Mouse (Mus musculus): ENCODE results near the gene Loxl1. TPM values are rescaled to one million over a fixed set of nuclear protein-coding genes. Genes with fewer than 3 reads are reported as not detected.
"Not testable (repeated sequence)": the region's sequence is repeated elsewhere in the genome, so short reads cannot be mapped to it uniquely, and the experiment has no call there.

Gene Loxl1
- polyA plus RNA-seq, 1 experiment from 2014 or later = 122 TPM

DNA sequence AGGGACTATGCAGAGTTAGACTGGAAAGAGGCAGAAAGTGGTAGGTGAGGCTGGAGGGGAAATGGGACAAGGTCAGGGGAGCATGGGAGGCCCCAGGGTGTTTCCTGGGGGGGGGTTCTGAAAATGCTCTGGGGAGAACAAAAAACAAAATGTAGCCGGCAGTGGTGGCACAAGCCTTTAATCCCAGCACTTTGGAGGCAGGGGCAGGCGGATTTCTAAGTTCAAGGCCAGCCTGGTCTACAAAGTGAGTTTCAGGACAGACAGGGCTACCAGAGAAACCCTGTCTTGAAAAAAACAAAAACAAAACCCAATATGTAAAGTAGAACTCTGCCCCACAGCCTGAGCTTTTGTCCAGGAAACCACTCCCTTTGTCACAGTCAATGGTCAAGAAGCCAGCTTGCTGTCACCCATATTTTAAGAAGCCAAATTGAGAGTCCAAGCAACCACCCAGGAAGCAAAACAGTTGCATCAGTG is 40.9 kb downstream of the Loxl1 start:
- Histone ChIP-seq H3K36me3 (ENCODE audit: insufficient read depth, low read length) (no peaks in the 10 kb centered on the region), H3K27me3 (replicated peaks; ENCODE audit: insufficient read depth, low read length) (no peaks in the 10 kb centered on the region), H3K9me3 (ENCODE audit: low read length) (no peaks in the 10 kb centered on the region), H3K4me3 (ENCODE audit: low read depth, low read length) (no peak overlapping the region), H3K27ac (ENCODE audit: low read length) (no peak overlapping the region), H3K4me2 (replicated peaks; ENCODE audit: low read depth, low read length) (no peak overlapping the region), H3K9ac (replicated peaks; ENCODE audit: low read depth) (no peak overlapping the region), H3K4me1 (ENCODE audit: insufficient read depth, low read depth, low read length) (peaks cover 15% of the 10 kb centered on the region)
- DNase-seq (ENCODE audit: low spot score) = peak; percentile 43
- TF ChIP-seq CTCF (IDR thresholded peaks at IDR 0.05) (no peak), EP300 (IDR thresholded peaks at IDR 0.05) (no peak; the same call in 1 of the 2 replicates)
- WGBS = 72% methylated on average over 2 of the region's 2 CpGs
- no peak for ATAC-seq

GRCm38 (mm10) chr9:58271551-58271950 is 41.4 kb downstream of the Loxl1 start:
- 90% methylated on average over 9 of the region's 9 CpGs for WGBS
- ATAC-seq = not testable (repeated sequence)

DNA sequence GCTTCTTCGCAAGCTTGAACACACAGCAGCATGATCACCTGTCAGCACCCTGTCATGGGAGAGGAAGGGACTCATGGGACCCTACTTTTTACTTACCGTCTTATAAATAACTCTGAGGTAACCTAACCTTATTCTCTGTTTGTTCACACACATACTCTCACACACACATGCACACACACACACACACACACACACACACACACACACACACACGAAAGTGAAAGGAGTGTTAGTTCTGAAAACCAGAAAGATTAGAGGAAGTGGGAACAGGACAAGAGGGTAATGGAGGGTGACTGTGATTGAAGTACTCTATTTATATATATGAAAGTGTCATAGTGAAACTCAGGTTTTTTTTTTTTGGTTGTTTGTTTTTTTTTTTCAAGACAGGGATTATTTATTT is 41.9 kb downstream of the Loxl1 start:
- Histone ChIP-seq H3K4me1 (ENCODE audit: insufficient read depth, low read depth, low read length) (peaks cover 15% of the 10 kb centered on the region), H3K4me2 (replicated peaks; ENCODE audit: low read depth, low read length) (no peak overlapping the region)

More at GRCm38 (mm10) chr9:58271551-58271950, 41.4 kb downstream of the Loxl1 start:
- H3K9me3 ChIP-seq (ENCODE audit: low read length); H3K4me2 ChIP-seq (replicated peaks; ENCODE audit: low read depth, low read length); H3K36me3 ChIP-seq (ENCODE audit: insufficient read depth, low read length); H3K4me3 ChIP-seq (ENCODE audit: low read depth, low read length); H3K27me3 ChIP-seq (replicated peaks; ENCODE audit: insufficient read depth, low read length); H3K9ac ChIP-seq (replicated peaks; ENCODE audit: low read depth); DNase-seq (ENCODE audit: low spot score); H3K27ac ChIP-seq (ENCODE audit: low read length): not testable (repeated sequence)
- peak; percentile 19; the same call in 1 of the 2 replicates for TF ChIP-seq CTCF (IDR thresholded peaks at IDR 0.05)
- H3K4me1 ChIP-seq (ENCODE audit: insufficient read depth, low read depth, low read length) = peaks cover 15% of the 10 kb centered on the region

GRCm38 (mm10) chr9:58270081-58270480 is 42.9 kb downstream of the Loxl1 start:
- 52% methylated on average over 3 of the region's 3 CpGs for WGBS
- no peak for ATAC-seq
- no peaks in the 10 kb centered on the region for H3K27me3 ChIP-seq (replicated peaks; ENCODE audit: insufficient read depth, low read length)
- no peaks in the 10 kb centered on the region for H3K36me3 ChIP-seq (ENCODE audit: insufficient read depth, low read length)
- no peaks in the 10 kb centered on the region for H3K9me3 ChIP-seq (ENCODE audit: low read length)
- H3K9ac ChIP-seq (replicated peaks; ENCODE audit: low read depth) = no peak overlapping the region
- TF ChIP-seq CTCF (IDR thresholded peaks at IDR 0.05) = no peak
- no peak for TF ChIP-seq EP300 (IDR thresholded peaks at IDR 0.05)
- DNase-seq (ENCODE audit: low spot score) = no peak
- peaks cover 9% of the 10 kb centered on the region; the same call in 1 of the 2 replicates for H3K4me1 ChIP-seq (ENCODE audit: insufficient read depth, low read depth, low read length)
- H3K27ac ChIP-seq (ENCODE audit: low read length) = no peak overlapping the region
- H3K4me3 ChIP-seq (ENCODE audit: low read depth, low read length) = no peak overlapping the region
- no peak overlapping the region for H3K4me2 ChIP-seq (replicated peaks; ENCODE audit: low read depth, low read length)

More for the DNA sequence above, 41.9 kb downstream of the Loxl1 start:
- Histone ChIP-seq H3K36me3 (ENCODE audit: insufficient read depth, low read length) (no peaks in the 10 kb centered on the region), H3K27me3 (replicated peaks; ENCODE audit: insufficient read depth, low read length) (no peaks in the 10 kb centered on the region), H3K27ac (ENCODE audit: low read length) (no peak overlapping the region), H3K4me3 (ENCODE audit: low read depth, low read length) (no peak overlapping the region), H3K9ac (replicated peaks; ENCODE audit: low read depth) (no peak overlapping the region), H3K9me3 (ENCODE audit: low read length) (no peaks in the 10 kb centered on the region)
- TF ChIP-seq CTCF (IDR thresholded peaks at IDR 0.05) (no peak), EP300 (IDR thresholded peaks at IDR 0.05) (no peak)
- no peak for ATAC-seq
- no peak for DNase-seq (ENCODE audit: low spot score)
- 81% methylated on average over 3 of the region's 3 CpGs for WGBS

GRCm38 (mm10) chr9:58268384-58269313 is 44.3 kb downstream of the Loxl1 start:
- no peaks in the 10 kb centered on the region for H3K27me3 ChIP-seq (replicated peaks; ENCODE audit: insufficient read depth, low read length)
- no peak overlapping the region for H3K27ac ChIP-seq (ENCODE audit: low read length)
- DNase-seq (ENCODE audit: low spot score) (peak; percentile 84), ATAC-seq (peak; percentile 8; the same call in 1 of the 2 replicates)
- no peak overlapping the region for H3K4me2 ChIP-seq (replicated peaks; ENCODE audit: low read depth, low read length)
- WGBS = 49% methylated on average over 12 of the region's 12 CpGs
- TF ChIP-seq EP300 (IDR thresholded peaks at IDR 0.05) (no peak), CTCF (IDR thresholded peaks at IDR 0.05) (peak; percentile 84)
- no peaks in the 10 kb centered on the region for H3K4me1 ChIP-seq (ENCODE audit: insufficient read depth, low read depth, low read length)
- no peak overlapping the region for H3K4me3 ChIP-seq (ENCODE audit: low read depth, low read length)
- no peaks in the 10 kb centered on the region for H3K9me3 ChIP-seq (ENCODE audit: low read length)
- no peak overlapping the region for H3K9ac ChIP-seq (replicated peaks; ENCODE audit: low read depth)
- H3K36me3 ChIP-seq (ENCODE audit: insufficient read depth, low read length) = no peaks in the 10 kb centered on the region

GRCm38 (mm10) chr9:58267046-58267445 is 45.9 kb downstream of the Loxl1 start:
- H3K9ac ChIP-seq (replicated peaks; ENCODE audit: low read depth) = no peak overlapping the region
- ATAC-seq (no peak), DNase-seq (ENCODE audit: low spot score) (no peak)
- H3K4me3 ChIP-seq (ENCODE audit: low read depth, low read length) = no peak overlapping the region
- H3K4me1 ChIP-seq (ENCODE audit: insufficient read depth, low read depth, low read length) = no peaks in the 10 kb centered on the region
- H3K36me3 ChIP-seq (ENCODE audit: insufficient read depth, low read length) = peaks cover 7% of the 10 kb centered on the region; the same call in 1 of the 2 replicates
- no peak overlapping the region for H3K4me2 ChIP-seq (replicated peaks; ENCODE audit: low read depth, low read length)
- WGBS = 54% methylated on average over 3 of the region's 3 CpGs
- peak overlapping the region; percentile 60 for H3K27ac ChIP-seq (ENCODE audit: low read length)
- H3K27me3 ChIP-seq (replicated peaks; ENCODE audit: insufficient read depth, low read length) = no peaks in the 10 kb centered on the region
- TF ChIP-seq EP300 (IDR thresholded peaks at IDR 0.05) (no peak), CTCF (IDR thresholded peaks at IDR 0.05) (no peak)
- H3K9me3 ChIP-seq (ENCODE audit: low read length) = no peaks in the 10 kb centered on the region
